Mouse (Mus musculus): Measurements from ENCODE around the gene Mpc1.
"Not testable (repeated sequence)": the region's sequence is repeated elsewhere in the genome, so short reads cannot be mapped to it uniquely, and the experiment has no call there.

Mpc1 gene

DNA sequence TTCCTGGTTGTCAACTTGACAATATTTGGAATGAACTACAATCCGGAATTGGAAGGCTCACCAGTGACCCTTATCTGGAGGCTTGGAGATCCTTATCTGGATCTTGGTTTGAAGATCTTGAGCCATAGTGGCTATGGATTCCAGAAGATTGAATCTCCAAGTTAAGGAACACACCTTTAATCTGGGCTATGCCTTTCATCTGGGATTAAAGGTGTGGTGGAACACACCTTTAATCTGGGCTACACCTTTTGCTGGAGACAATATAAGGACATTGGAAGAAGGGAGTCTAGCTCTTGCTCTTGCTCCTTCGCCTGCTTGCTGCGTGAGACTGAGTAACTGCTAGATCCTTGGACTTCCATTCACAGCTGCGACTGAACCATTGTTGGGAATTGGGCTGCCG is 54.5 kb downstream of the Mpc1 start, which contains the start of gene Prr18:
TSS of gene Prr18 (plus strand) at position 301 of the 400 bp plus-strand sequence.
- not testable (repeated sequence) for DNase-seq

DNA sequence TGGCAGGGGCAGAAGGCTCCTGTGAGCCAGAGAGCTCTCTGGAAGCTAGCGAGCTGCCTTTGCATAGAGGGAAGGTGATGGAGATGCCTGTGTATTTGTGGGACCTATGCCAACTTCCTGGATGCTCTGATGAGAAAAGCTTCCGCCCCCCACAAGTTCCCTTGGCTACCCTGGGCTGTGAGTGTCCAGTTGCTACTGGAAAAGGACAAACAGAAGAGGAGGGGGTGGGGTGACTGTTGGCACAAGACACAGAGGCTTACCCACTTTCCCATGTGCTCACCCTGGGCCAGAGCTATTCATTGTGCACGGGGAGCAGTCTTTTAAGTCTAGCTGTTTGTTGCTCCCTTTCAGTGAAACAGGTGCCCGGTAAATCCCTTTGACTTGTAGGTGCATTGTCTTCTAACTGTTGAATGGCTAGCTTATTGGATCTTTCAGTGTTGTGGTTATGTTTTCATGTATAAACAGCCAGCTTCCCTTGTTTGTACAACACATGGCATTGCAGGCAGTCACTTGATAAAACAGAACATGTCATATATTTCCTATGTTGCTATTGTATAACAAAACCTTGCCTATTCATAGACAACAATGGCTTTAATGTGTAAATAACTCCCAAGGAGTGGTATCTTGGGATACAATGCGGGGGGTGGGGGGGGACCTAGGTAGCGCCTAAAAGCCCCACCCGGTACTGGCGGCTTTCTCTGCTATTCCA is 57.1 kb downstream of the Mpc1 start:
- peak; percentile 81 for DNase-seq

DNA sequence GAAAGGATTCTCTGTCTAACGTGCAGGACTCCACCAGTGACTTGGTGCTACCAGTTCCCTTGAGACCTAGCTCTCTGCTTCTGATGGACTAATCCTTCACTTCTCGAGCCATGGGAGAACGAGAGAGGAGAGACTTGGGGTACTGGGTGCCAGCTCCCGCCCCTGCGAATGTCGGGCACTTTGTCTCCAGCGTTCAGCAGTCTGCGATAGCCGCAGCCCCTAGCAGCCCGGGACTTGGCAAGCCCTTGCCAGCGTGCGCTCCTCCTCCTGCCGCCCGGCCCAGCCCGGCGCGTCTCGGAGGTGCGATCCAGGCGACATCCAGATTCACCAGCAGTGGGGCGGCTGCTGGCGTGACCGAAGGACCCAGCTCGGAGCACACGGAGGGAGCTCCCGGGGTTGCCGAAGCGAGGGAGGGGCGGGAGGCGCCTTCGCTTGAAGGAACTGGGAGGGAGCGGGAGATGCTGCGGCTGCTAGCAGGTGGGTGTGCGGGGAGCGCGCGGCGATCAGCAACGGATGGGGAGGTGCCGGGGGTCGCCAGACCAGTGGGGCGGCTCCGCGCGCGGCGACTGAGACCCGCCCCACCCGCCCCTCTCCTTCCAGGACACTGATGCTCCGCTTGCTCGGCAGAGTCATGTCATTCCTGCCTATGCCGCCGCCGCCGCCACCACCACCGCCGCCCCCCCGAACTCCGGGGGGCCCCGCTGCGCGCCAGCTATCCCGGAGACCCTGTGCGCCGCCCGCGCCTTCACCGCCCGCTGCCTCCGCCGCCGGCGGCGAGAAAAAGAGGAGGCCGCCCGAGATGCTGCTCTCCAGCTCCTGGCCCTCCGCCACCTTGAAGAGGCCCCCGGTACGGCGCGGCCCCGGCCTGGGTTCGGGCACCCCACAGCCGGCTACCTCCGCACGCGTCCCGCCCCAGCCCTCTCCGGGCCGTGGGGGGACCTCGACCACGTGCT is 58.0 kb downstream of the Mpc1 start:
- DNase-seq = no peak

DNA sequence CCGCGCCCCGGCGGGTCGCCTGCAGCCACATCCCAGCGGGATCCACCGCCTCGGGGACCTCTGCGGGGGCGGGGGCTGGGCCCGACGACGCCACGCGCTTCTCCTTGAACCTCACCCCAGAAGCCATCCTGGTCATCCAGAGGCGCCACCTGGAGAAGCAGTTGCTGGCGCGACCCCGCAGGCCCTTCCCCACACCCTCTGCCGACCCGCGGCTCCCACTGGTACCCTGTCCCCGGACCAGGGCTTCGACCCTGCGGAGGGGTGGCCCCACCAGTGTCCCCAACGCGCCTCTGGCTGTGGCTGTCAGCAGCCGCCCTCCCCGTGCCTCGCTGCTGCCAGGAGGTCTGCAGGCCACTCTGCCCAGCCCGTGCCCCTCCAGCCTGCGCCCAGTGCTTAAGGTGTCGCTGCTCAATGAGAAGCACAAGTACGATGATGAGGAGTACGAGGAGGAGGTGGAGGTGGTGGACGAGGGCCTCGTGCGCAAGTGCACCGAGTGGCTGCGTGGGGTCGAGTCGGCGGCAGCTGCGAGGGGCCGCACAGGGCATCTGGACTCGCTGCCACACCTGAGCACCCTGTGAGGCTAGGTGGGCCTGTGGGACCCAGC is 58.8 kb downstream of the Mpc1 start:
- DNase-seq = no peak

DNA sequence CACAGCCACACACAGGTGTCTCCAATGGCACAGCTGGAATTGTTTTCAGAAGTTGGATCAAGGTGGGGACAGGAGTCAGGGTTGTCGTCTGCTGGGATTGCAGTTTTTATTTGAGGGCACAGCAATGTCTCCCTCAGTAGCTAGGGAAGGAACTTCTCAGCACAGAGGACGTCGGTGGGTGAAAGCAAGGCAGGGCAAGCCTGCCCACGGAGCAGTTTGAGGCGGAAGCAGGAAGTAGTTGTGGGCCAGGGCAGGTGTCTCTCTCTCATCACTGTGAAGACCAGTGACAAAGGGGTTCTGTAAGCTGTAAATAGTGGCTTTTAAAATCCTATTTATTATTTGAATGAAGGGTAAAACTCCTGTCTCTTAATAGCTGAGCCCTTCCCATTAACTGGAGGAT is 60.0 kb downstream of the Mpc1 start:
- no peak for DNase-seq

DNA sequence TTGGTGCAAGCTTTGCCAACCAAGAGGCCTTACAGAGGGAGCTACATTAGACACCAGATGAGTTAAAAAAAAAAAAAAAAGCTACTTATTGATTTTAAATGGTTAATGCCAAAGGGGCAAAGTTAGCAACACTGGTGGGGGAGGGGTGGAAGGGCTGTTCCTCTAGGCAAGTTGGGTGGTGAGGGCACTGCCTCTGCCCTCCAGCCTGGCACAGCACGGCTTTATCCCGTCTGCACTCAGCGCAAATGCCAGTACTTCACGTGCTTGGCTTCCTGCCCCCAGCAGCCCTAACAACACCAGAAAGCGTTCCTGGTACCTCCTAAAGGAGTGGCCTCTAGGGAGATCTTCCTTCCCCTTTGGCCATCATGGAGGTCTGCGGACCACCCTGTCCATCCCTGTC is 60.7 kb downstream of the Mpc1 start:
- DNase-seq = no peak
